Mouse (Mus musculus): ENCODE results near the gene Atxn1. TPM values are rescaled to one million over a fixed set of nuclear protein-coding genes. Genes with fewer than 3 reads are reported as not detected.

Atxn1 gene
- polyA plus RNA-seq, 1 experiment from 2014 or later = 5.9 TPM

DNA sequence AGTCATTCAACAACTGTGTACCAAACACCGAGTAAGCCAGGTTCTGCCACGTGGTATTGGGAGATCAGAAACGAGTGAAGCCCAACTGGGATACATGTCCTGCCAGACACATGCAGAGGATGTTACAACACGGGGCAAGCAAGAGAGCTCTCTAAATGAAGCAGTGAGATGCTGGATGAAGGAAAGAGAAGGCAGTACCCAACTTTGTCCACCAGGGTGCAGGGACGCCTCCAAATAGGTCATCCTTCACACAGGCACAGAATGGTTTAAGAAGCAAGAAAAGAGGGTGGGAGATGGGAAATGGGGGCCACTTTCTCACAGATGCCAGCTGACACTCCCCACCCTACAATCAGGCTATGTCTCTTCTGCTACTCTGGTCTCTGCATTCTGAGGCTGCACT, 351.5 kb downstream of the Atxn1 start:
- H3K4me3 ChIP-seq (ENCODE audit: low read length) = no peak overlapping the region
- H3K9me3 ChIP-seq (ENCODE audit: low read length) = peaks cover 5% of the 10 kb centered on the region; the same call in 1 of the 2 replicates
- no peaks in the 10 kb centered on the region for H3K27me3 ChIP-seq (ENCODE audit: insufficient read depth, low read length)
- no peak overlapping the region for H3K27ac ChIP-seq (ENCODE audit: low read length)
- WGBS = 37% methylated on average over 5 of the region's 5 CpGs
- H3K4me2 ChIP-seq (replicated peaks; ENCODE audit: low read depth, low read length) = no peak overlapping the region
- H3K9ac ChIP-seq (replicated peaks; ENCODE audit: low read length) = no peak overlapping the region
- ATAC-seq (ENCODE audit: low FRiP score, low TSS enrichment) = no peak
- H3K36me3 ChIP-seq (ENCODE audit: insufficient read depth, low read length) = 0 out of 2 replicates have a peak, but pooled peaks cover 4% of the 10 kb centered on the region
- 0 out of 2 replicates have a peak, but pooled peaks cover 4% of the 10 kb centered on the region for H3K4me1 ChIP-seq (ENCODE audit: insufficient read depth, low read length)

DNA sequence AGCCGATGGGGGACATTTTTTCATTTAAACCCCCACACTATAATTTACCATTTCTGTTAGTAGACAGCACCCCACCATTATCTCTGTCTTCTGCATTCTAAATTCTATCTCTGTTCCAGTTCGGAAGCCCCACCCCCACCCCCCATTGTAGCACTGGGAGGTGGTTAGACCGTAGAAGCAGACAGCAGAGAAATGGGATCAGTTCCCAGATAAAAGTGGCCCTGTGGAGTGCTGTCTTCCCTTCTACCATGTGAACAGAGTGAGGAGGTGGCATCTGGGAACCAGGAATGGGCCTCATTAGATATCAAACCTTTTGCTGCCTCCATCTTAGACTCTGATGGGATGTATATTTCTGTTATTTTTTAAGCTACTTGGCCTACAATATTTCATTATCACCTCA, 353.3 kb downstream of the Atxn1 start:
- 0 out of 2 replicates have a peak, but pooled peaks cover 5% of the 10 kb centered on the region for H3K36me3 ChIP-seq (ENCODE audit: insufficient read depth, low read length)
- H3K4me1 ChIP-seq (ENCODE audit: insufficient read depth, low read length) = 0 out of 2 replicates have a peak, but pooled peaks cover 4% of the 10 kb centered on the region
- 85% methylated on average over 3 of the region's 3 CpGs for WGBS
- no peak overlapping the region for H3K4me2 ChIP-seq (replicated peaks; ENCODE audit: low read depth, low read length)
- H3K4me3 ChIP-seq (ENCODE audit: low read length) = no peak overlapping the region
- no peak overlapping the region for H3K27ac ChIP-seq (ENCODE audit: low read length)
- H3K27me3 ChIP-seq (ENCODE audit: insufficient read depth, low read length) = no peaks in the 10 kb centered on the region
- peaks cover 5% of the 10 kb centered on the region; the same call in 1 of the 2 replicates for H3K9me3 ChIP-seq (ENCODE audit: low read length)
- no peak for ATAC-seq (ENCODE audit: low FRiP score, low TSS enrichment)
- no peak overlapping the region for H3K9ac ChIP-seq (replicated peaks; ENCODE audit: low read length)

DNA sequence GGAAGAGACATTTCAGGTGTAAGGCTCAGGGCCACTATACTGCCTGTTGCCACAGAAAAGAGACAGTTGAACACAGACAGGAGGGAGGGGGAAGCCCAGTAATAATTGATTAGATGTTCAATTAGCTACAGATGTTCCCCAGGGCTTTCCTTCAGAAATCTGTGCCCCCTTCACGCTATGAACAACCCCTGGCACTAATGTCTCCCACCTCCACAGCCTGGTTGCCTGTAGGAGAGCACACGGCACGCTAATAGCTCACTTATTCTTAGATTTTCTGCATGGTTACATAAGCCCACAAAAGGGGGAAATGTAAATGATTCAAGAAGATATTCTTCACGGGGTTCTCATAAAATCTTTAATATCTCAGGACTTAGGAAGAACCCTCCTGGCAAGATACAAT, 355.3 kb downstream of the Atxn1 start:
- H3K9me3 ChIP-seq (ENCODE audit: low read length) = peaks cover 5% of the 10 kb centered on the region; the same call in 1 of the 2 replicates
- no peak overlapping the region for H3K4me3 ChIP-seq (ENCODE audit: low read length)
- H3K36me3 ChIP-seq (ENCODE audit: insufficient read depth, low read length) = 0 out of 2 replicates have a peak, but pooled peaks cover 5% of the 10 kb centered on the region
- H3K4me1 ChIP-seq (ENCODE audit: insufficient read depth, low read length) = 0 out of 2 replicates have a peak, but pooled peaks cover 4% of the 10 kb centered on the region
- H3K4me2 ChIP-seq (replicated peaks; ENCODE audit: low read depth, low read length) = no peak overlapping the region
- peak overlapping the region; percentile 80 for H3K27ac ChIP-seq (ENCODE audit: low read length)
- no peaks in the 10 kb centered on the region for H3K27me3 ChIP-seq (ENCODE audit: insufficient read depth, low read length)
- no peak overlapping the region for H3K9ac ChIP-seq (replicated peaks; ENCODE audit: low read length)
- 62% methylated on average over 4 of the region's 4 CpGs for WGBS
- ATAC-seq (ENCODE audit: low FRiP score, low TSS enrichment) = no peak; the same call in 1 of the 2 replicates

DNA sequence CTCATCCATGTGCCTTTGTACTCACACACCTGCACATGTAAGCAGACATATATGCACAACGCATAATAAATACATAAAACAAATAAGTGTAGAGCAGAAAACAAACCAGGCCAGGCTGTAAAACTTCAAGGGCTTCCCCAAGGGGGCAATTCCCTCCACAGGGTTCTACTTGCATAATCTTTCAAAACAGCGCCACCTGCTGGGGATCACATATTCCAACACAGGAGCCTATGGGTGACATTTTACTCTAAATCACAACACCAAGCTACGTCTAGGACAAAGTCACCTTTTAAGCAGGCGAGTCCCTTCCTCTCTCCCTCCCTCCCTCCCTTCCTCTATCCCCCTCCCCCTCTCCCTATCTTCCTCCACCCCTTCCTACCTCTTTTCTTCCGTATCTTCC, 356.2 kb downstream of the Atxn1 start:
- Histone ChIP-seq H3K27ac (ENCODE audit: low read length) (peak overlapping the region; percentile 34; the same call in 1 of the 2 replicates), H3K4me2 (replicated peaks; ENCODE audit: low read depth, low read length) (no peak overlapping the region), H3K9me3 (ENCODE audit: low read length) (peaks cover 5% of the 10 kb centered on the region; the same call in 1 of the 2 replicates), H3K27me3 (ENCODE audit: insufficient read depth, low read length) (no peaks in the 10 kb centered on the region), H3K36me3 (ENCODE audit: insufficient read depth, low read length) (0 out of 2 replicates have a peak, but pooled peaks cover 5% of the 10 kb centered on the region), H3K4me1 (ENCODE audit: insufficient read depth, low read length) (peaks cover 8% of the 10 kb centered on the region), H3K9ac (replicated peaks; ENCODE audit: low read length) (no peak overlapping the region), H3K4me3 (ENCODE audit: low read length) (no peak overlapping the region)
- no peak for ATAC-seq (ENCODE audit: low FRiP score, low TSS enrichment)
- WGBS = 88% methylated on average over 5 of the region's 5 CpGs

DNA sequence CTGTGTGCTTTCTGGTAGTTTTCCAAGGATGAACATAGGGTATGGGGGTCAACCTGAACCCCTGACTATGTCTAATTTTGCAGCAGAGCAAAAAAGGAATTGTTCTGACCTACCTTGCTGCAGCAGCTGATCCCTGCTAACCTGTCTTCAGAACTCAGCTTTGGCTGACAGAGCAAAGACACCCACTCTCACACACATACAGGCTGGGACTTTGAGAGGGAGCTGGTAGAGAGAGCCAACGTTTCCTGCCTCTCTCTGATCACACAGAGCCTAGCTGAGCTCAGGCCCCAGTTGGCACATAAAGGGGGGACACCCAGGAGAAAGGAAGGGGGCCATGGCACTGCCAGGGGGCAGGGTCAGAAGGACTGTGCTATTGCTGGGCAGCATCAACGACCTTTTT, 356.9 kb downstream of the Atxn1 start:
- WGBS = 74% methylated on average over 2 of the region's 2 CpGs

DNA sequence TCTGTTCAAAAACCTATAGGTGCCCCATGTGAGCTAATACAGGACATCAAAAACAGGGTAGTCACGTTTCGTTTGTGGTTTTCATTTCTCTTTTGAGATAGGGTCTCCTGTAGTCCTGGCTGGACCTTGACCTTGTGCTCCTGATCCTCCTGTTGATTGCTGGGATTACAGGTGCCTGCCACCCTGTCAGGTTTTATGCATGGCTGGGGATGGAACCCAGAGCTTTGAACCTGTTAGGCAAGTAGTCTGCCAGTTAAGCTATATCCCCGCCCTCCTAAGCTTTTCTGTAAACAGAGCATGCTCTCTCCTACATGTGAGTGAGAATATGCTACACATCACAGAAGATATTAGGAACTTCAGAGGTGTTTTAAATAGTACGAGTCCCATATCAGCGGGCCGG, 361.2 kb downstream of the Atxn1 start:
- Histone ChIP-seq H3K9me3 (ENCODE audit: low read length) (peaks cover 3% of the 10 kb centered on the region; the same call in 1 of the 2 replicates), H3K4me3 (ENCODE audit: low read length) (no peak overlapping the region), H3K9ac (replicated peaks; ENCODE audit: low read length) (no peak overlapping the region), H3K27ac (ENCODE audit: low read length) (no peak overlapping the region), H3K4me2 (replicated peaks; ENCODE audit: low read depth, low read length) (no peak overlapping the region), H3K36me3 (ENCODE audit: insufficient read depth, low read length) (0 out of 2 replicates have a peak, but pooled peaks cover 4% of the 10 kb centered on the region), H3K4me1 (ENCODE audit: insufficient read depth, low read length) (peaks cover 6% of the 10 kb centered on the region), H3K27me3 (ENCODE audit: insufficient read depth, low read length) (no peaks in the 10 kb centered on the region)
- peak; percentile 61; the same call in 1 of the 2 replicates for ATAC-seq (ENCODE audit: low FRiP score, low TSS enrichment)
- 71% methylated on average over 6 of the region's 6 CpGs for WGBS

More for the DNA sequence above, 356.9 kb downstream of the Atxn1 start:
- H3K4me3 ChIP-seq (ENCODE audit: low read length) = no peak overlapping the region
- H3K27ac ChIP-seq (ENCODE audit: low read length) = no peak overlapping the region
- no peaks in the 10 kb centered on the region for H3K27me3 ChIP-seq (ENCODE audit: insufficient read depth, low read length)
- H3K4me2 ChIP-seq (replicated peaks; ENCODE audit: low read depth, low read length) = no peak overlapping the region
- no peak overlapping the region for H3K9ac ChIP-seq (replicated peaks; ENCODE audit: low read length)
- no peak for ATAC-seq (ENCODE audit: low FRiP score, low TSS enrichment)
- H3K36me3 ChIP-seq (ENCODE audit: insufficient read depth, low read length) = 0 out of 2 replicates have a peak, but pooled peaks cover 5% of the 10 kb centered on the region
- H3K4me1 ChIP-seq (ENCODE audit: insufficient read depth, low read length) = peaks cover 9% of the 10 kb centered on the region
- H3K9me3 ChIP-seq (ENCODE audit: low read length) = peaks cover 5% of the 10 kb centered on the region; the same call in 1 of the 2 replicates

DNA sequence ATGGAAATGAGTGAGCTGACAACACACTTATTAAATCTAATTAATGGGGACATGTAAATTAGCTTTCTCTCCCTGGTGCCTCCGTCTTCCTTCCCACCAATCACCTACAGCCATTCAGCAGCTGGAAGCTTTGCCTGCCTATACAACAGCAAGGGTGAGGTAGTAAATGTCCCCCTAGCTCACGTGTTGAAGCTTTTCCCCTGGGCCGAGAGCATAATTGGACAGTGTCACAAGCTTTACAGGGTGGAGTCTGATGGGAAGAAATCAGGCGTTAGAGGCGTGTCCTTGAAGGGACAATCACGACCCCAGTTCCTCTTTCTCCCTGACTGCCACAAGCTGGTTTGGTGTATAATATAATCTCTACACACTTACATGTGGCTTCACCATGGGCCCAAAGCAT, 364.4 kb downstream of the Atxn1 start:
- Histone ChIP-seq H3K4me1 (ENCODE audit: insufficient read depth, low read length) (peaks cover 6% of the 10 kb centered on the region), H3K9me3 (ENCODE audit: low read length) (no peaks in the 10 kb centered on the region), H3K36me3 (ENCODE audit: insufficient read depth, low read length) (no peaks in the 10 kb centered on the region), H3K27me3 (ENCODE audit: insufficient read depth, low read length) (no peaks in the 10 kb centered on the region), H3K4me3 (ENCODE audit: low read length) (no peak overlapping the region), H3K27ac (ENCODE audit: low read length) (no peak overlapping the region), H3K4me2 (replicated peaks; ENCODE audit: low read depth, low read length) (no peak overlapping the region), H3K9ac (replicated peaks; ENCODE audit: low read length) (no peak overlapping the region)
- WGBS = 54% methylated on average over 6 of the region's 6 CpGs
- no peak for ATAC-seq (ENCODE audit: low FRiP score, low TSS enrichment)

DNA sequence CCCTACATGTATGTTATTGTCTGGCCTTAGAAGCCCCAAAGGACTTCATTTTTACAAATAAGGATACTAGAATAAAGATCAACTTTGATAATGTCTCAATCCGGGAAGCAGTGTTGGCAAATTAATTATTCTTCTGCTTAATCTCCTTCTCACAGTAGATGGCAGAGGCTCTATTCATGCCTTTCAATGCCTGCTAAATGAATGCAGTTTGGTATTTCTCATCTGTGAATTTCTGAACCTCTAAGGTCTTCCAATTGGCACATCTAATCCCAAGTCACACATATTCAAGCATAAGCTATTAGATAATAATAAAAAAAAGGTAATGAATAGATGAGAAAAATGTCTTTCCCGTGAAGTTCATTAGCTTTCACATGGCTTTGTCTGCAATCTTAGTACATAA, 365.0 kb downstream of the Atxn1 start:
- ATAC-seq (ENCODE audit: low FRiP score, low TSS enrichment) = no peak
- 88% methylated on average over 2 of the region's 2 CpGs for WGBS
- no peak overlapping the region for H3K4me2 ChIP-seq (replicated peaks; ENCODE audit: low read depth, low read length)

DNA sequence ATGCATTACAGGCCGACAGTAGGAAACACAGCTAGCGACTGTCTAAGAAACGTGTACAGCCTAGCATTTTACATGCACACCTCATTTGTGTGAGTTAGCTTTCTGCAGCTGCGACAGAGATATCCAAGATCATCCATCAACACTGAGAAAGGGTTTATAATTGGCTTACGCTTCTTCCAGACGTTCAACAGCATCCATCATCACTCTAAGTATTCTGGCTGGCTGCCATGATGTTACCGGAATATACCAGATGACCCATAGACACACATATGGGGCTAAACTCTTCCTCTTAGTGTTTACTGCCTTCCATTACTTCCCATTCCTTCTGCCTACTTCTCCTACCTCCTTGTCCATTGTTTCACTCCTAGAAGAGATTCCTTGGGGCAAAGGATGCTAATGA, 369.4 kb downstream of the Atxn1 start:
- Histone ChIP-seq H3K4me1 (ENCODE audit: insufficient read depth, low read length) (no peaks in the 10 kb centered on the region), H3K4me2 (replicated peaks; ENCODE audit: low read depth, low read length) (no peak overlapping the region), H3K36me3 (ENCODE audit: insufficient read depth, low read length) (no peaks in the 10 kb centered on the region), H3K9me3 (ENCODE audit: low read length) (no peaks in the 10 kb centered on the region), H3K27ac (ENCODE audit: low read length) (no peak overlapping the region), H3K4me3 (ENCODE audit: low read length) (no peak overlapping the region), H3K9ac (replicated peaks; ENCODE audit: low read length) (no peak overlapping the region), H3K27me3 (ENCODE audit: insufficient read depth, low read length) (no peaks in the 10 kb centered on the region)
- 65% methylated on average over 7 of the region's 7 CpGs for WGBS
- ATAC-seq (ENCODE audit: low FRiP score, low TSS enrichment) = no peak

More for the DNA sequence above, 365.0 kb downstream of the Atxn1 start:
- H3K36me3 ChIP-seq (ENCODE audit: insufficient read depth, low read length) = no peaks in the 10 kb centered on the region
- H3K9me3 ChIP-seq (ENCODE audit: low read length) = no peaks in the 10 kb centered on the region
- no peak overlapping the region for H3K9ac ChIP-seq (replicated peaks; ENCODE audit: low read length)
- no peak overlapping the region for H3K27ac ChIP-seq (ENCODE audit: low read length)
- no peak overlapping the region for H3K4me3 ChIP-seq (ENCODE audit: low read length)
- H3K4me1 ChIP-seq (ENCODE audit: insufficient read depth, low read length) = peaks cover 6% of the 10 kb centered on the region
- H3K27me3 ChIP-seq (ENCODE audit: insufficient read depth, low read length) = no peaks in the 10 kb centered on the region

DNA sequence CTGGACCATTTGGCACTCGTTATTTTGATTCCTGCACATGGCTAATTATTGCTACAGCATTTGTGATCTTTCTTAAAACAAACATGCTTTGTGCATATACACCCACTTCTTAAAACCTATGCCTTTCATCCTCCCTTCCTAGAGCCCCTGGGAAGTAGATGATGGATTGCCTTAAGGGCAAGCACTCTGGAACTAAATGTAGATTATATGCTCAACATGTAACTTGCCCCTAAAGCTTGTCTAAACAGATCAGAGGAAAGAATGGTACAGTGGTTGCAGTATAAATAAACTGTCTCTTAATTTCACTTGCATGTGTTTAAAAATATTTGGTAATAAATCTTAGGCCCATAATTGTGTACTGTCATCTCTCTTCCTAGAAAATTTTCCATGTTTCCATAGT, 370.9 kb downstream of the Atxn1 start:
- Histone ChIP-seq H3K4me2 (replicated peaks; ENCODE audit: low read depth, low read length) (no peak overlapping the region), H3K4me1 (ENCODE audit: insufficient read depth, low read length) (0 out of 2 replicates have a peak, but pooled peaks cover 5% of the 10 kb centered on the region), H3K9ac (replicated peaks; ENCODE audit: low read length) (no peak overlapping the region), H3K9me3 (ENCODE audit: low read length) (no peaks in the 10 kb centered on the region), H3K27me3 (ENCODE audit: insufficient read depth, low read length) (no peaks in the 10 kb centered on the region), H3K36me3 (ENCODE audit: insufficient read depth, low read length) (no peaks in the 10 kb centered on the region), H3K4me3 (ENCODE audit: low read length) (no peak overlapping the region), H3K27ac (ENCODE audit: low read length) (no peak overlapping the region; the same call in 1 of the 2 replicates)
- ATAC-seq (ENCODE audit: low FRiP score, low TSS enrichment) = no peak
- WGBS = 36% methylated on average over 1 of the region's 1 CpGs
